In the genomic region with DNA sequence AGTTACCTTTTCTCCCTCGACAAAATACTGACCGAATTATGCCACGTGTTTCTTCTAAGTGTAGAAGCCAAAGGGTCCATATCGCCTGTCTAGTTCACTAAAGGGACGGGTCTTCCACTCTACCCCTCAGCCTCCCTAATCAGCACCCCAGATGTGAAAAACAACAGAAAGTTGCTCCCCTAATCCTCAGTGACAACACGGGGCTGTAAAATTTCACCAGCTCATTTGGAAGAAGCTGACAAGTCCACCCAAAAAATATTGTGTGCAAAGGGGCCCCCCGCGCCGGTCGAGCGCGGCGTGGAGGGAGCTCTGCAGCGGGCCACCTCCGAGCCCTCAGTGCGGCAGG, we compare ENCODE assay signal across 7 mouse cellular contexts. TPM values are rescaled to one million over a fixed set of nuclear protein-coding genes. Genes with fewer than 3 reads are reported as not detected.
A peak's percentile ranks its signal among the peaks of the same experiment; 100 is the strongest.
DNase-seq lines count a peak whose midpoint lies in the region; ATAC-seq and TF ChIP-seq lines count a peak whose summit lies in the region.

No protein-coding gene starts in this region.

- H3K9me3 ChIP-seq in lung, embryonic 16.5 days (ENCODE audit: control insufficient read depth, low read length), result no peaks in the 10 kb centered on the region
- H3K9me3 ChIP-seq in forebrain, embryonic 15.5 days, result no peaks in the 10 kb centered on the region
- H3K9me3 ChIP-seq in limb, embryonic 14.5 days (ENCODE audit: control insufficient read depth, low read length), result no peaks in the 10 kb centered on the region
- H3K9me3 ChIP-seq in stomach, embryonic 14.5 days (ENCODE audit: control insufficient read depth, low read depth, low read length), result no peaks in the 10 kb centered on the region

- no peaks in the 10 kb centered on the region for H3K36me3 ChIP-seq in lung, embryonic 16.5 days (ENCODE audit: control insufficient read depth, insufficient read depth, low read length)
- no peaks in the 10 kb centered on the region for H3K36me3 ChIP-seq in forebrain, embryonic 15.5 days
- no peaks in the 10 kb centered on the region for H3K36me3 ChIP-seq in limb, embryonic 14.5 days (ENCODE audit: control insufficient read depth, insufficient read depth, low read length)
- no peaks in the 10 kb centered on the region for H3K36me3 ChIP-seq in stomach, embryonic 14.5 days (ENCODE audit: control insufficient read depth, insufficient read depth, low read length)

- H3K4me2 ChIP-seq in lung, embryonic 16.5 days (ENCODE audit: low read depth, low read length), result peak overlapping the region; percentile 64
- H3K4me2 ChIP-seq in forebrain, embryonic 15.5 days (replicated peaks), result peak overlapping the region; percentile 56
- H3K4me2 ChIP-seq in limb, embryonic 14.5 days (replicated peaks; ENCODE audit: low read depth, low read length, severe bottlenecking), result peak overlapping the region; percentile 46
- peak overlapping the region; percentile 47 for H3K4me2 ChIP-seq in stomach, embryonic 14.5 days (replicated peaks; ENCODE audit: low read depth, low read length)

- H3K9ac ChIP-seq in lung, embryonic 16.5 days (ENCODE audit: low read length), result peak overlapping the region; percentile 56
- H3K9ac ChIP-seq in forebrain, embryonic 15.5 days (replicated peaks), result peak overlapping the region; percentile 71
- peak overlapping the region; percentile 66 for H3K9ac ChIP-seq in limb, embryonic 14.5 days (ENCODE audit: low read depth, low read length, severe bottlenecking)
- H3K9ac ChIP-seq in stomach, embryonic 14.5 days (replicated peaks; ENCODE audit: low read depth, low read length), result peak overlapping the region; percentile 42; the same call in 1 of the 2 replicates

- no peak for DNase-seq in lung, adult 18-20 months
- no peak for DNase-seq in limb, embryonic 14.5 days (ENCODE audit: low spot score)
- DNase-seq in retina, postnatal 1 day, result no peak
- DNase-seq in layer of hippocampus, postnatal 14 days (ENCODE audit: low spot score in 2 of 2), result no peak

- WGBS in lung, embryonic 16.5 days, result 18% methylated on average over 16 of the region's 16 CpGs
- 28% methylated on average over 16 of the region's 16 CpGs for WGBS in forebrain, embryonic 15.5 days
- 25% methylated on average over 15 of the region's 16 CpGs for WGBS in limb, embryonic 14.5 days
- 23% methylated on average over 16 of the region's 16 CpGs for WGBS in stomach, embryonic 14.5 days

- TF ChIP-seq POLR2A in limb, embryonic 14.5 days (IDR thresholded peaks at IDR 0.05; ENCODE audit: borderline replicate concordance, extremely low read depth, insufficient read depth, insufficient read length), result no peak

- H3K4me1 ChIP-seq in lung, embryonic 16.5 days (replicated peaks; ENCODE audit: control insufficient read depth, insufficient read depth, low read length), result no peaks in the 10 kb centered on the region
- peaks cover 10% of the 10 kb centered on the region; the same call in 1 of the 2 replicates for H3K4me1 ChIP-seq in forebrain, embryonic 15.5 days
- H3K4me1 ChIP-seq in limb, embryonic 14.5 days (ENCODE audit: control insufficient read depth, insufficient read depth, low read length), result no peaks in the 10 kb centered on the region
- no peaks in the 10 kb centered on the region for H3K4me1 ChIP-seq in stomach, embryonic 14.5 days (ENCODE audit: control insufficient read depth, insufficient read depth, low read length)

- H3K4me3 ChIP-seq in lung, embryonic 16.5 days (ENCODE audit: low read length), result peak overlapping the region; percentile 56
- peak overlapping the region; percentile 59 for H3K4me3 ChIP-seq in forebrain, embryonic 15.5 days
- H3K4me3 ChIP-seq in limb, embryonic 14.5 days (replicated peaks; ENCODE audit: low read length), result peak overlapping the region; percentile 51
- peak overlapping the region; percentile 42 for H3K4me3 ChIP-seq in stomach, embryonic 14.5 days (ENCODE audit: low read depth, low read length)

- H3K27me3 ChIP-seq in lung, embryonic 16.5 days (ENCODE audit: control insufficient read depth, insufficient read depth, low read depth, low read length), result peaks cover 5% of the 10 kb centered on the region
- no peaks in the 10 kb centered on the region for H3K27me3 ChIP-seq in forebrain, embryonic 15.5 days
- H3K27me3 ChIP-seq in limb, embryonic 14.5 days (ENCODE audit: control insufficient read depth, insufficient read depth, low read length), result no peaks in the 10 kb centered on the region; the same call in 1 of the 2 replicates
- no peaks in the 10 kb centered on the region for H3K27me3 ChIP-seq in stomach, embryonic 14.5 days (ENCODE audit: control insufficient read depth, insufficient read depth, low read length)

- ATAC-seq in lung, embryonic 16.5 days (ENCODE audit: low read depth), result 0 out of 2 replicates have a peak, but pooled peaks have one; percentile 15
- peak; percentile 15; the same call in 1 of the 2 replicates for ATAC-seq in forebrain, embryonic 15.5 days (replicated peaks)
- ATAC-seq in limb, embryonic 14.5 days (ENCODE audit: low FRiP score, low read depth), result no peak
- peak; percentile 8; the same call in 1 of the 2 replicates for ATAC-seq in stomach, embryonic 14.5 days (ENCODE audit: insufficient number of reproducible peaks, insufficient read depth, low FRiP score, low read depth)

- no peak overlapping the region for H3K27ac ChIP-seq in lung, embryonic 16.5 days (ENCODE audit: low read length)
- peak overlapping the region; percentile 84 for H3K27ac ChIP-seq in forebrain, embryonic 15.5 days (replicated peaks)
- 0 out of 2 replicates have a peak overlapping the region, but pooled peaks have one; percentile 48 for H3K27ac ChIP-seq in limb, embryonic 14.5 days (replicated peaks; ENCODE audit: low read depth, low read length)
- H3K27ac ChIP-seq in stomach, embryonic 14.5 days (ENCODE audit: low read length), result no peak overlapping the region

RNA-seq across cellular contexts. Expression of a gene that starts 8.0 kb away (rescaled TPM):
- polyA plus RNA-seq in lung, embryonic 16.5 days (2015; fragmentation: Nextera tagmentation; extraction: Ambion mirVana), result not detected in 2 replicates
- not detected in 2 replicates for polyA plus RNA-seq in forebrain, embryonic 15.5 days (2015; fragmentation: Nextera tagmentation; extraction: Ambion mirVana)
- not detected in 2 replicates for polyA plus RNA-seq in limb, embryonic 14.5 days (2012; rRNA removed)
- not detected in 2 replicates for polyA plus RNA-seq in limb, embryonic 14.5 days (2014; fragmentation: Nextera tagmentation; extraction: Ambion mirVana)
- polyA plus RNA-seq in stomach, embryonic 14.5 days (2014; fragmentation: Nextera tagmentation; extraction: Ambion mirVana), result not detected in 2 replicates
- total RNA-seq in layer of hippocampus, postnatal 14 days (2021), result not detected

RNA-seq across cellular contexts. Expression of a gene that starts 45.4 kb away (rescaled TPM):
- polyA plus RNA-seq in lung, embryonic 16.5 days (2015; fragmentation: Nextera tagmentation; extraction: Ambion mirVana), result 7.4 and 7.9 TPM in 2 replicates
- polyA plus RNA-seq in forebrain, embryonic 15.5 days (2015; fragmentation: Nextera tagmentation; extraction: Ambion mirVana), result 12.4 and 12.7 TPM in 2 replicates
- 10.2 and 10.6 TPM in 2 replicates for polyA plus RNA-seq in limb, embryonic 14.5 days (2012; rRNA removed)
- 8.7 and 8.9 TPM in 2 replicates for polyA plus RNA-seq in limb, embryonic 14.5 days (2014; fragmentation: Nextera tagmentation; extraction: Ambion mirVana)
- polyA plus RNA-seq in stomach, embryonic 14.5 days (2014; fragmentation: Nextera tagmentation; extraction: Ambion mirVana), result 10.7 and 11.2 TPM in 2 replicates
- total RNA-seq in layer of hippocampus, postnatal 14 days (2021), result 10 to 100 TPM; 13.1 to 13.5 TPM

Comparison
In these comparisons a context has a peak if more than half of its experiments do, and no peak if none do; other contexts are left out.
1. H3K27ac ChIP-seq: peak in forebrain, embryonic 15.5 days (single experiment) and limb, embryonic 14.5 days (single experiment); none in lung, embryonic 16.5 days (single experiment) and stomach, embryonic 14.5 days (single experiment).
2. Peak in every context shown above with its lines, with median percentiles within 50 percentile points of each other: H3K4me2 ChIP-seq, H3K4me3 ChIP-seq and H3K9ac ChIP-seq.